Mouse (Mus musculus): ENCODE results near the gene Clic3. TPM values are rescaled to one million over a fixed set of nuclear protein-coding genes. Genes with fewer than 3 reads are reported as not detected.
"Not testable (repeated sequence)": the region's sequence is repeated elsewhere in the genome, so short reads cannot be mapped to it uniquely, and the experiment has no call there.

The Clic3 gene
- polyA plus RNA-seq (2012; rRNA removed) = 0.42 and 1.4 TPM in 2 replicates

DNA sequence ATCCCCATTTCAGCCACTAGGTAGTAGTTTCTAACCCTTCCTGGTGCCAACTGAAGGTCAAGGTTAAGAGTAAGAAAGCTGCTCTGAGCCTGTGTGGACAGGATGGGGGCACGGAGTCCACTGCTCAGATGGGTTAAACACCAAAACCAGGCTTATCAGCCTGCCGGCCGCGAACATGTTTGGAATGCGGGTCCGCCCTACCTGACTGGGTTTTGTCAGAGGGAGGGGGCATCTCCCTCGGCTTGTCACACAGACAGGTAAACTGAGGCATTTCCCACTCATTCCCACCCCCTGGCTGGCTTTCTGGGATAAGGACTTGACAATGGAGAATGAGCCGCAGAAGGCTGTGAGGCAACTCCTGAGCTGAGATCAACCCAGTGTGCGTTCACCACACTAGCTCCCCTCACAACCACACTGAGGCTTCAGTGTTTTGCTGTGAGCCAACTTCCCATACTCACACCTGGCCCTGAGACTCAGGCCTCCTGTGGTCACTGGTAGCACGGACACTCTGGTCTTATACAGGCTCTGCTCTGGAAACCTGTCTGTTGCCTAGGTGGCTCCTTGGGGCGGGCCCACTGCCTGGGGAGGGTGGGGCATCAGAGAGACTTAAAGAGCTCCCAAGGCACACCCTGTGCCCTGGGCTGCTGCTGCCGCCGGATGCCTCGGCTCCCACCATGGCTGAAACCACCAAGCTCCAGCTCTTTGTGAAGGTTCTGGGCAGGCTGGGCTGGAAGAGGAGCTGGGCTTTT lies at the start of gene Clic3:
Gene Clic3, plus strand, starts transcription at position 634 of the 749 bp plus-strand sequence.
- DNase-seq (ENCODE audit: extremely low spot score in 1 of 2, low spot score in 1 of 2) = no peak

DNA sequence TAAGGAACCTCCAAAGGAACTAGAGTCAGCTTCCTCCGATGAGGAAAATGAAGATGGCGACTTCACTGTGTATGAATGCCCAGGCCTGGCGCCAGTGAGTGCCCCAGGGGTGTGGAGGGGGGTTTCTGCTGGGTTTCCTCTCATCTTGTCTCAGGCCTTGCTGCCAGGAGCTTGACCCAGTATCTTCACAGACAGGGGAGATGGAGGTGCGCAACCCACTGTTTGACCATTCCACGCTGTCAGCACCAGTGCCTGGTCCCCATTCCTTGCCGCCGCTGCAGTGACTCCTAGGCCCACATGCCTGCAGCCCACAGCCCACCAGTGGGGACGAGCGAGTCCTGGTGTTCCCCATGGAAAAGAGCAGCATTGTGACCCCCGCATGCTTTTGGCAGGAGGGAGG lies 47.7 kb upstream of the Clic3 start:
- DNase-seq (ENCODE audit: extremely low spot score in 1 of 2, low spot score in 1 of 2) = no peak

DNA sequence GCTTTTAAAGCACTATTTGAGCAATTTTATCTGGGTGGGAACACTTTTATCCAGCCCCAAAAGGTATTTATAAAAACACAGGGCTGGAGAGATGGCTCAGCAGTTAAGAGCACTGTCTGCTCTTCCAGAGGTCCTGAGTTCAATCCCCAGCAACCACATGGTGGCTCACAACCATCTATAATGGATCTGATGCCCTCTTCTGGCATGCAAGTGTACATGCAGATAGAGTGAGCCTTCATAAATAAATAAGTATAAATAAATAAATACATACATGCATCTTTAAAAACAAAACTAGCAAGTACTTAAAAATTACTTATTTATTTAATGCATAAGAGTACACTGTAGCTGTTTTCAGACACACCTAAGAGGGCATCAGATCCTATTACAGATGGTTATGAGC lies 43.2 kb upstream of the Clic3 start:
- not testable (repeated sequence) for DNase-seq (ENCODE audit: extremely low spot score in 1 of 2, low spot score in 1 of 2)

GRCm38 (mm10) chr2:25417426-25417825 lies 39.2 kb upstream of the Clic3 start:
- DNase-seq (ENCODE audit: extremely low spot score in 1 of 2, low spot score in 1 of 2) = no peak

DNA sequence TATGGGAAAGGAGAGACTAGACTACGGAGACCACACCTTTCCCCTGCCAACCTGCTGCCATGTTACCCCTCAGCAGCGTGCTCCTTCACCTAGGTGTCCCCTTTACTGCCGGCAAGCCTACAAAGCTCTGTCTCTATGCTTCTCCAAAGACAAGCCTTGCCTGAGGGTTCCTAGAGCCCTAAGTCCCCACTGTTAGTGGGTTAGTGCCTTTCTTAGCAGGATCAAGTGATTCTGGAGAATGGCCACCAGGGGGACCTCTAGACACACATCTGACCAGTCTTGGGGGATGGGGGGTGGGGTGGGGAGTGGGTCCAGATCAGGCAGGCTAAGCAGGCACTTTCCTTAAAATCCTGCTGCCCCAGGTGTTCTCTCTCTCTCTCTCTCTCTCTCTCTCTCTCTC lies 34.7 kb upstream of the Clic3 start:
- peak in 1 of 2 experiments; percentile 61 for DNase-seq (ENCODE audit: extremely low spot score in 1 of 2, low spot score in 1 of 2)

DNA sequence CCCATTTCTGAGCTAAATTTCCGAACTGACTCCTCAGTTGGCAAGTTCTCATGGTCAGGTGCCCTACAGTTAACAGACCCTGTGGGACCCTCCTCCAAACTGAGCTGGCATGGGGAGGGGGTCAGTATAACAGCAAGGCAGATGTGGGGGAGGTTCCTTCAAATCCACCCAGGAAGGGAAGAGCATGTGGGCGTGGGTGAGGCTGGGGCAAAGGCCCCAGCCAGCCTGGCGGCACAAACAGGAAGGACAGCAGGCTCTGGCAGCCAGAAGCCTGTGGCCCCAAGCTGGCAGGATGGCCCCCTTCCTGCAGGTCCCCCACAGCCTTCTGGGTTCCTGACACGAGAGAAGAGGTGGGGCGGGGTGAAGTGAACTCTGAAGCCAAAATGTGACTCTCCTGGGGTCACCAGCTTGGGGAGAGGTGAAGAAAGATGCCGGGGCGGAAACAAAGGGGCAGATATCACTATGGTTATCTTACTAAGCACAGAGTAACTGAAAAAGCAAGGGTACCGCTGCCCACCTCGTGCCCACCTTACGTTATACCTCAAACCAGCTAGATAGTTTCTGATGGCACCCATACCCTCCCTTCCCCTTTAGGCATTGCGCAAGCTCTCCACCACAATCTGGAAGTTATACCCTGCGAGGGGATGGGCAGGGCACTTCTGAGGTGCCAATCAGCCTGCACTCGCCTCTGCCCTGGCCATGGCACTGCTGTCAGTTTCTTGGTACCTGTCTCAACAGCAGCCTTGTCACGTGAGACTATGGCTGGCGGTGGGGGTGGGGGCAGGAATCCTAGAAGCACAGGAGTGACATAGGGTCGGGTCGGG lies 33.8 kb upstream of the Clic3 start, which contains the start of gene Fut7:
Gene Fut7, plus strand, starts transcription at position 681 of the 824 bp plus-strand sequence.
- DNase-seq (ENCODE audit: extremely low spot score in 1 of 2, low spot score in 1 of 2) = no peak

DNA sequence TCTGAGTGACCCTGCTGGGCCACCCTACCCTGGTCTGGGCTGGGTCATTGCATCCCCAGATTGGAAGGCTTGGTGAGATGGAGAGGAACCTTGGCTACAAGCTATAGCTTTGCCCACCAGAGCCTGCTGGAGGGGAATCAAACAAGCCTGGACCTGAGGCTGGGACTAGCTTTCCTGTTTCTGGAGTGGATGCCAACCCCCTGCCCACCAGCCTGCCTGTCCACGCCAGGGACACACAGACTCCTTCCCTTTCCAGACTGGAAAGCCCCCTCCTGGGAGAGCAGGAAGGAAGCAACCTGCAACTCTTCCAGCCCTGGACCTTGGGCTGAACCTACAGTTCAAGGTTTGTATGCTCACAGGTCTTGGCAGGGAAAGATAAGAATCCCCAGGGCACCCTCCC lies 33.0 kb upstream of the Clic3 start:
- no peak for DNase-seq (ENCODE audit: extremely low spot score in 1 of 2, low spot score in 1 of 2)

GRCm38 (mm10) chr2:25425481-25425880 lies 31.2 kb upstream of the Clic3 start:
- no peak for DNase-seq (ENCODE audit: extremely low spot score in 1 of 2, low spot score in 1 of 2)

- DNase-seq (ENCODE audit: extremely low spot score in 1 of 2, low spot score in 1 of 2) = peak in 1 of 2 experiments; percentile 77
Observed at GRCm38 (mm10) chr2:25426721-25427191, 29.9 kb upstream of the Clic3 start.

GRCm38 (mm10) chr2:25427256-25427655 lies 29.4 kb upstream of the Clic3 start:
- DNase-seq (ENCODE audit: extremely low spot score in 1 of 2, low spot score in 1 of 2) = no peak

DNA sequence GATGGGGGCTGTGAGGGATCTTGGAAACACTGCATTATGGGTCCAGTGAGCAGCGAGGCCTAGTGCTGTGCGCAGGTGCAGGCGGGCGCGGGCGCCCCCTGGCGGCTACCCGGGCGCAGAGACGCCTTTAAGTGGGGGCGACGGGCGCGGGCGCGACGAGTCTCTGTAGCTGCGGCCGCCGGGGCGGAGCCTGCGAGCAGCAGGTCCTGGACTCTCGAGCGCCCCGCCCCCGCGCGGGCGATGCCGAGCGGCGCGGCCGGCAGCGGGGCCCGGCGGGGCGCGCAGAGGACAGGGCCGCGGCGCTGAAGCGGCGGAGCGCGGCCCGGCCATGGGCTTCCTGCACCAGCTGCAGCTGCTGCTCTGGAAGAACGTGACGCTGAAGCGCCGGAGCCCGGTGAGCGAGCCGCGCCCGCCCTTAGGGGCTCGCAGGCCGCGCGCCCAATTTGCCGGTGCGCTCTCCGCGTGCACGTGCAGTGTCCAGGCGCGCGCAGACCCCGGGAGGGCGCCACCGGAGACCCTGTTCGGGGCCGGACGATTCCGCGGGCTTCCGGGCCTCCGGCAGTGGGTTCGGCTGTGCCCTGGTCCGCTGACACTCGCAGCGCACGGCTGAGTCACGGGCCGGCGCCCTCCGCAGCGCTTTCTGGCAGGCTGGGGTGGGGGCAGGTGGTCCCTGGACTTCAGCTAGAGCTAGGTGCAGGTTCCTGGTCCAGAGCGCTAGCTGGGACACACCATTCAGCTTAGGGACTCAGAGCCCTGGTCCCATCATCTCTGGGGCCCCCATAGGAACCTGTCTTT lies 28.0 kb upstream of the Clic3 start, which contains the start of gene Abca2:
Gene Abca2, plus strand, starts transcription at position 262 of the 795 bp plus-strand sequence.
- DNase-seq (ENCODE audit: extremely low spot score in 1 of 2, low spot score in 1 of 2) = peak; percentile 91 to 97

DNA sequence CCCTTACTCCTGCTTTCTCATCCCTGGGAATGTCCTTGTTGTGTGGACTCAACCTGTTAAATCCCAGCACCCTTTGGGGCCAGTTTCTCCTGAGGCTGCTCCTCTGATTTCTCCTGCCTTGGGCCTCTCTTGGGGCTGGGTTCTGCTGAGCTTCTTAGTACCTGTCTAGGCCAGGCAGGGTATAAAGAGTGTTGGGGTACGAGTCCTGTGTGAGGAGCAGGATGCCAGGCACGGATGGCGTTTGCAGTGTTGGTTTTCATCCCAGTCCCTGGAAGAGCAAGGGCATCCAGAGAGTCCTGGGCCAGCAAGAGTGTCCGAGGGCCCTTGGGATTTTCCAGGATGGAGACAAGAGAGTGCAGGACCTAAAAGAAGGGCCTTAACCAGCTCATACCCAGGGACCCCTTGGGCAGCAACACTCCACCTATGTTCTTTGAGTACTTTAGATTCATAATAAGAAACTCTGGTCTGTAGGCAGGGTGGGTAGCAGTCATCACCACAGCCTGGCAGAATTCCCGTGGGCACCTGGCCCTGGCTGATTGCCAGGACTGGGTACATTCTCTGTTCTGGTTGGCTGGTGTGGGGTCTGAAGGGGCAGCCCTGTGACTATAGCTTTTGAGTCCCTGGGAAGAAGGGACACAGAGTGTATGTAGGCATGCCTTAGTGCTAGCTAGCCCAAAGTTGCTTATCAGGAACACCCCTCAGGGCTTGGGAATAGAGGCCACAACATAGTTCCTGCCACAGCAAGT lies 27.0 kb upstream of the Clic3 start:
- peak in 1 of 2 experiments; percentile 40 for DNase-seq (ENCODE audit: extremely low spot score in 1 of 2, low spot score in 1 of 2)

DNA sequence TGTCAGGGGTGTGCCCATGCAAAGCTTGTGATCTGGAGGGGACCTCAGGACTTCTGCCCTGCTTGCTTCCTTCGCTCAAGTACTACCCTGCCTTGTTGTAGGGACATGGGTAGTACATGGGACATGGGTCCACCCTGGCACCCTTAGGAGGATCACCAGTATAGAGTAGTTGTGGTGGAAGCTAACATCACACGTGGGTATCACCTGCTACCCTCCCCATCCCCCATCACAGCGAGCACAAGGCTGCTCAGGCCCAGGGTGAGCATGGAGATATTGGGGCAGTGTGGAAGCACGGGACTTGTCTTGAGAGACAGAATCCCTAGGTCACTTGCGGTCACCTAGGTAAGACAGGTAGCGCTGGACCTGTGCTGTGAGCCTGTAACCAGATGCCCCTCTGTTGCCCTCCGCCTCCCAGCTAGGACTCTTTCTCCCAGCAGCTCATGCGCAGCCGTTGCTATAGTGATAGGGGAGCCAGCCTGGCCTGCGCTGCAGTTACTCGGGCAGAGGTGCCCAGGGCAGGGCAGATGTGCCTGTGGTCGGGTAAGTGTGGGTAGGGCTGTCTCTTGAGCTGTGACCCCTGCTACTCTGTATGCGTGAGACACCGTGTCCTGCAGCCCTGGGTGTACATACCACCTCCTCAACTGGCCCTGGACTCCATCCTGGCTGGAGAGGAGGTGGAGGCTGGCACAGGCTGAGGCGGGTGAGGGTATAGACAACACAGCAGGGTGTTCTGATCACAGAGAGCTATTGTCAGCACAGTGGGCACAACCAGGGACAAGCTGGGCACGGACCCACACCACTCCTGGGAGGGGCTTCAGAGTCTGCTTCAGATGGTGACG lies 26.0 kb upstream of the Clic3 start:
- peak in 1 of 2 experiments; percentile 35 for DNase-seq (ENCODE audit: extremely low spot score in 1 of 2, low spot score in 1 of 2)

- DNase-seq (ENCODE audit: extremely low spot score in 1 of 2, low spot score in 1 of 2) = no peak
Observed at GRCm38 (mm10) chr2:25431308-25431855, 25.3 kb upstream of the Clic3 start.

- no peak for DNase-seq (ENCODE audit: extremely low spot score in 1 of 2, low spot score in 1 of 2)
Observed at GRCm38 (mm10) chr2:25432326-25433098, 24.1 kb upstream of the Clic3 start.

DNA sequence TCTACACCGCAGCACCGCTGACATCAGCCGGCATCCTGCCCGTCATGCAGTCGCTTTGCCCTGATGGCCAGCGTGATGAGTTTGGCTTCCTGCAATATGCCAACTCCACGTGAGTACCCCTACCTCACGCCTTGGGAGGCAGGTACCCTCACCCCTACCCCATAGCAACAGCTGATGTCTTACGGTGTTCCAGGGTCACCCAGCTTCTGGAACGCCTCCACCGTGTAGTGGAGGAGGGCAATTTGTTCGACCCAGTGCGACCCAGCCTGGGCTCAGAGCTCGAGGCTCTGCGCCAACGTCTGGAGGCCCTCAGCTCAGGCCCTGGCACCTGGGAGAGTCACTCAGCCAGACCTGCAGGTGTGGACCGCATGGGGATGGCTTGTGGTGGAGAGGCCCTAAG lies 23.5 kb upstream of the Clic3 start:
- DNase-seq (ENCODE audit: extremely low spot score in 1 of 2, low spot score in 1 of 2) = no peak

DNA sequence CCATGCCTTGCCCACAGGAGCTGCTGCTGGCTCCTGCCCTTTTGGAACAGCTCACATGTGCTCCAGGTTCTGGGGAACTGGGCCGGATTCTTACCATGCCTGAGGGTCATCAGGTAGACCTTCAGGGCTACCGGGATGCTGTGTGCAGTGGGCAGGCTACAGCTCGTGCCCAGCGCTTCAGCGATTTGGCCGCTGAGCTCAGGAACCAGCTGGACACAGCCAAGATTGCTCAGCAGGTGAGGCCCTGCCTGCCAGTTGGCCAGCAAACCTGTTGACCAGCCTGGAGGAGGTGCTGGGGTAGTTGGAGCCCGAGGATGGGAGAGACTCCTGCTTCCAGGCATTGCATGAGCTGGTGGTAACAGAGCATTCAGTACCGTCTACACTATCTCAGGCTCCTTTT lies 22.3 kb upstream of the Clic3 start:
- DNase-seq (ENCODE audit: extremely low spot score in 1 of 2, low spot score in 1 of 2) = no peak

GRCm38 (mm10) chr2:25436286-25436820 lies 20.3 kb upstream of the Clic3 start:
- DNase-seq (ENCODE audit: extremely low spot score in 1 of 2, low spot score in 1 of 2) = no peak
